Mouse (Mus musculus) midbrain, postnatal 0 days (tissue): ENCODE results near the gene Hpcal1. TPM values are rescaled to one million over a fixed set of nuclear protein-coding genes. Genes with fewer than 3 reads are reported as not detected.

Experiments used
- ATAC-seq: fragments of 200-750 bp; cut with Nextera tagmentation; 2 replicates; pipeline ENCODE4 v1.8.0; 2017; ENCODE audit warnings: moderate number of reproducible peaks, mild to moderate bottlenecking, moderate TSS enrichment, moderate library complexity; ENCODE audit not compliant: low FRiP score
- DNase-seq: peaks from one replicate; pipeline ENCODE4 v3.0.0-alpha.2; 2015; ENCODE audit warnings: low spot score
- H3K27ac ChIP-seq: fragments of 300-500 bp; sonication (generic); 2 replicates; pipeline ENCODE4 v1.5.1; 2014; ENCODE audit warnings: low read depth, mild to moderate bottlenecking, low read length, mixed read lengths
- H3K27me3 ChIP-seq: fragments of 300-500 bp; sonication (generic); 2 replicates; pipeline ENCODE4 v1.6.1; 2014; ENCODE audit warnings: low read length, control low read depth, mixed read lengths; ENCODE audit not compliant: insufficient read depth
- H3K36me3 ChIP-seq: fragments of 300-500 bp; sonication (generic); 2 replicates; pipeline ENCODE4 v1.6.1; 2014; ENCODE audit warnings: low read length, control low read depth, mixed read lengths; ENCODE audit not compliant: insufficient read depth
- H3K4me1 ChIP-seq: fragments of 300-500 bp; sonication (generic); 2 replicates; pipeline ENCODE4 v1.6.1; 2014; ENCODE audit warnings: mild to moderate bottlenecking, control low read depth, antibody characterized with exemption, low read length, mixed read lengths; ENCODE audit not compliant: insufficient read depth
- H3K4me2 ChIP-seq: fragments of 300-500 bp; sonication (generic); 2 replicates; pipeline ENCODE4 v1.6.1; 2014; ENCODE audit warnings: low read depth, mild to moderate bottlenecking, low read length, mixed read lengths; ENCODE audit not compliant: poor library complexity, severe bottlenecking
- H3K4me3 ChIP-seq: fragments of 300-500 bp; sonication (generic); 2 replicates; pipeline ENCODE4 v1.5.1; 2014; ENCODE audit warnings: low read depth, mild to moderate bottlenecking, low read length, moderate library complexity
- H3K9ac ChIP-seq: fragments of 300-500 bp; sonication (generic); replicated peaks from 2 replicates; pipeline ENCODE4 v1.6.1; 2014; ENCODE audit warnings: mild to moderate bottlenecking, low read length, moderate library complexity, mixed read lengths; ENCODE audit not compliant: poor library complexity, severe bottlenecking
- H3K9me3 ChIP-seq: fragments of 300-500 bp; sonication (generic); 2 replicates; pipeline ENCODE4 v1.6.1; 2016; ENCODE audit warnings: low read length, control low read depth
- CTCF ChIP-seq: IDR thresholded peaks from 2 replicates; pipeline ENCODE4 v1.5.1; 2016; ENCODE audit warnings: antibody characterized with exemption, mild to moderate bottlenecking
- WGBS: fragments of 180-500 bp; shearing (Covaris S2); extraction: QIAGEN DNeasy Blood & Tissue Kit; methylation state at CpG from one replicate; pipeline ENCODE4 v1.1.7; 2014; 5-methylcytosine and 5-hydroxymethylcytosine counted together
- polyA plus RNA-seq: library from polyadenylated mRNA; unstranded; fragments of >200 nt; fragmentation: Nextera tagmentation; extraction: Ambion mirVana; gene quantifications from 2 replicates; pipeline ENCODE4 v1.2.1, GENCODE M21; 2015
- total RNA-seq: library from RNA; depleted of rRNA; stranded (reverse); fragments of >200 nt; gene quantifications from 2 replicates; pipeline ENCODE4 v1.2.3, GENCODE M21; 2014

The Hpcal1 gene
- total and polyA plus RNA-seq, 2 experiments from 2014 or later = 94.0 to 139 TPM

GRCm38 (mm10) chr12:17723182-17723570 is 32.5 kb downstream of the Hpcal1 start:
- H3K27ac ChIP-seq = no peak overlapping the region
- no peak for TF ChIP-seq CTCF
- H3K36me3 ChIP-seq = no peaks in the 10 kb centered on the region
- no peaks in the 10 kb centered on the region for H3K9me3 ChIP-seq
- DNase-seq (no peak), ATAC-seq (no peak)
- no peak overlapping the region for H3K9ac ChIP-seq
- no peak overlapping the region for H3K4me2 ChIP-seq
- no peaks in the 10 kb centered on the region for H3K27me3 ChIP-seq
- no peaks in the 10 kb centered on the region for H3K4me1 ChIP-seq
- H3K4me3 ChIP-seq = no peak overlapping the region
- WGBS = 94% methylated on average over 1 of the region's 1 CpGs

GRCm38 (mm10) chr12:17723999-17724398 is 33.3 kb downstream of the Hpcal1 start:
- WGBS = 81% methylated on average over 6 of the region's 6 CpGs
- ATAC-seq (no peak), DNase-seq (no peak)

GRCm38 (mm10) chr12:17724412-17725090 is 33.9 kb downstream of the Hpcal1 start:
- Histone ChIP-seq H3K4me2 (no peak overlapping the region), H3K36me3 (no peaks in the 10 kb centered on the region), H3K9me3 (no peaks in the 10 kb centered on the region), H3K4me1 (no peaks in the 10 kb centered on the region), H3K27ac (no peak overlapping the region), H3K4me3 (no peak overlapping the region), H3K9ac (no peak overlapping the region), H3K27me3 (no peaks in the 10 kb centered on the region)
- DNase-seq = no peak
- 71% methylated on average over 3 of the region's 3 CpGs for WGBS
- no peak for ATAC-seq
- TF ChIP-seq CTCF = no peak

More at GRCm38 (mm10) chr12:17723999-17724398, 33.3 kb downstream of the Hpcal1 start:
- Histone ChIP-seq H3K27me3 (no peaks in the 10 kb centered on the region), H3K36me3 (no peaks in the 10 kb centered on the region), H3K27ac (no peak overlapping the region), H3K4me2 (no peak overlapping the region), H3K9me3 (no peaks in the 10 kb centered on the region), H3K4me3 (no peak overlapping the region), H3K4me1 (no peaks in the 10 kb centered on the region), H3K9ac (no peak overlapping the region)
- no peak for TF ChIP-seq CTCF

GRCm38 (mm10) chr12:17725592-17725991 is 34.9 kb downstream of the Hpcal1 start:
- WGBS = 84% methylated on average over 6 of the region's 6 CpGs

GRCm38 (mm10) chr12:17726576-17727320 is 36.1 kb downstream of the Hpcal1 start:
- Histone ChIP-seq H3K4me1 (no peaks in the 10 kb centered on the region), H3K36me3 (no peaks in the 10 kb centered on the region), H3K9ac (no peak overlapping the region), H3K9me3 (no peaks in the 10 kb centered on the region), H3K4me2 (no peak overlapping the region), H3K27me3 (no peaks in the 10 kb centered on the region), H3K4me3 (no peak overlapping the region), H3K27ac (no peak overlapping the region; the same call in 1 of the 2 replicates)
- no peak for DNase-seq
- TF ChIP-seq CTCF = no peak
- ATAC-seq = no peak
- 59% methylated on average over 10 of the region's 10 CpGs for WGBS

More at GRCm38 (mm10) chr12:17725592-17725991, 34.9 kb downstream of the Hpcal1 start:
- Histone ChIP-seq H3K4me3 (no peak overlapping the region), H3K4me2 (no peak overlapping the region), H3K36me3 (no peaks in the 10 kb centered on the region), H3K27ac (no peak overlapping the region), H3K27me3 (no peaks in the 10 kb centered on the region), H3K9me3 (no peaks in the 10 kb centered on the region), H3K4me1 (no peaks in the 10 kb centered on the region), H3K9ac (no peak overlapping the region)
- no peak for TF ChIP-seq CTCF
- DNase-seq (no peak), ATAC-seq (no peak)
